Mouse (Mus musculus) spleen, adult 18-20 months (tissue): Measurements from ENCODE around the gene Il20rb.

Experiments used
- DNase-seq, 2 experiments: peaks; one replicate each; pipeline ENCODE4 v3.0.0; 2022; ENCODE audit warnings: mixed read lengths in 2 of 2

Gene Il20rb

DNA sequence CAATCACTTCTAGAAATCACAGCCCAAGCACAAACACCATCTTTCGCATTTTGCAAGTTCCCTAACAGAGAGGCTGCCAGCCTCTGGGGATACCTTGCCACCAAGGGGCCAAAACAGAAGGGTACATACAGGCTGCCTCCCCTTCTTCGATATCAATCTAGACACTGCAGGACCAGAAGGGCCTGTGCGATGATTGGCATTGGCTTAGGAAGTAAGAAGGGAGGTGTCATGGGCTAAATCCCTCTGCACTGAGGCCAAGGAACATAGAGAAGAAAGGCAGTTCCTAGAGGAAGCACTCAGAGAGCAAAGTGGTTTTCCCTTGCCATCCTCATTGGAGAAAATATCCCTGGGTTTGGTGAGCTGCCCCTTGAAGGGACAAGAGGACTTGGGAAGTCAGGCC lies 16.9 kb downstream of the Il20rb start:
- DNase-seq: no peak

DNA sequence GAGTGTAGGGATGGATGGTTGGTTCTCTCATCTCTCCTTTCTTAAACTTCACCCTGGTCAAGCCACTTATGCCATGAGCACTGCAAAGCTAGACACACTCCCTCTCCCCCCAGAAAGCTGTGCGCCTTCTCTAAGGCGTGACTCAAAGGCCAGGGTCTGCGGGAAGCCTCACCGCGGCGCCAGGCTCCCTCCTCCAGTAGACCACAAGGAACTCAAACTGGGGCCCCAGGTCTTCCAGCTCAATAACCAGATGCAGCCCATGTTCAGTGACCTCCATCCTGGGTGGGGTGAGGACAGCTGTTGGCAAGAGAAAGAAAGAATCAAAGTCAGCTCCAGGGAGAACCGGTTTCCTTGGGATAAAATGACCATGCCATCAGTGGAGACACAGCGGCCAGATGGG lies 18.4 kb downstream of the Il20rb start:
- no peak for DNase-seq

DNA sequence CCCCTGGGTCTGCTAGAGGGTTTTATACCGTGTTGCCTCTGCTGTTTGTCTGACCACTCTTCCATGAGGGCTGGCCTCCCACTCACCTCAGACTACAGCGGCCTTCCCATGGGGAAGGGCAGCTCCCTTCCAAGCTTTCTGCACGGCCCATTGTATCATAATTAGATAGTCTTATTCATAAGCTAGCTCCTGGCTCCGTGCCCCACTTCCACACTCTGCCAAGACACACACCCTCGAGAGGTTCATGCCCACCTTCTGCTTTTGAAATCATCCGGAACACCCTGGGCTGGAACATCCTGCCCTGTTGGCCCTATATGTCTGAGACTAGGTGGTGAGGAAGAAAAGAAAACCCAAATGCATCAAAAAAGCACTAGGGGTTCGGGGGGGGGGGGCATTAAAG lies 18.9 kb downstream of the Il20rb start:
- DNase-seq: no peak

DNA sequence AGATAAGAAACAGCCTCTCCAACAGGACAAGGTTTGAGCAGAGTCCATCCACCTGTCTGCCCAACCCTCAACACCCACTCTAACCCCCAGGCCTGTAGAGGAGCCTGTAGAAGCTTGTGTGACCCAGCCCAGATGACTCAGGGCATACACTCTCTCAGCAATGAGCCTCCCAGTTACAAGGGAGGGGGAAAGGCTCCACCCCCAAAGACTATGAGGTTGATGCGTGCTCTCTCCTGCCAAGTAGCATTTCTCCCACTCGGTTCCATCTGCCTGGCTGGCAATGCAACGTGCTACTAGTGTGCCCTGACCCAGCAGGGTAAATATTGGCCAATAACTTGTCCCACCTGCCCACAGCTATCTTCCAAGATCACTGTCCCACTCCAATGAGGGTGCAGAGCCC lies 19.8 kb downstream of the Il20rb start:
- no peak for DNase-seq

DNA sequence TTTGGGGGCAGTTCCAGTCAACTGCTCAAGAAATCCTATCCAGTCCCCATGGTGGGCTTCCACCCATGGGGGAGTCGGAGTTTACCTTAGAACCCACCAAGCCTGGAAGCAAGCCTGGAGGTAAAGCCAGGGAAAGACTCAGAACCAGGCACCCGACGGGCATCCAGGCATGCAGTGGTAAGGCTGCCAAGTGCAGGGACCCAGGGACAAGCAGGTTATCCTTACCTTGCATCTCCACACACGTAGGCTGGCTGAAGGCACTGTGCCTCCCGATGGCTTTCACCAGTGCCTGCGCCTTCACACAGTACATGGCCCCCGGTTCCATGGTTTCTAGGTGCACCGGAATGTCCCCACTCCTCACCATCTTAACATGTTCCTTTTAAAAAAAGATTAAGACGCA lies 20.6 kb downstream of the Il20rb start:
- DNase-seq: no peak

DNA sequence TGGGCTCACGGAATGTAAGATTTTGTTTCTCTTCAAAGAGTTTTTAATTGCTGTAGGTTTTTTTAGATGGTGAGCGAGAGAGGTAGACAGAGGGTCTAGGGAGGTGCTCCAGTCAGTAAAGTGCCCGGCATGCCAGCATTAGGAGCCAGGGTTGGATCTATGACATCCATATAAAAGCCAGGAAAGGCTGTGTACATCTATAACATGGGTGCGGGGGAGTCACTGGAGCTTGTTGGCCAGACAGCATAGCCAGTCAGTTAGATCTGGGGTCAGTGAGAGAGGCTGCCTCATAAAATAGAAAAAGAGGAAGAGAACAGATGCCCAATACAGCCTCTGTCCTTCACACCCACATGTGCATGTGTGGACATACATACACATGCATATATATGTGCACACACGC lies 21.2 kb downstream of the Il20rb start:
- no peak for DNase-seq

DNA sequence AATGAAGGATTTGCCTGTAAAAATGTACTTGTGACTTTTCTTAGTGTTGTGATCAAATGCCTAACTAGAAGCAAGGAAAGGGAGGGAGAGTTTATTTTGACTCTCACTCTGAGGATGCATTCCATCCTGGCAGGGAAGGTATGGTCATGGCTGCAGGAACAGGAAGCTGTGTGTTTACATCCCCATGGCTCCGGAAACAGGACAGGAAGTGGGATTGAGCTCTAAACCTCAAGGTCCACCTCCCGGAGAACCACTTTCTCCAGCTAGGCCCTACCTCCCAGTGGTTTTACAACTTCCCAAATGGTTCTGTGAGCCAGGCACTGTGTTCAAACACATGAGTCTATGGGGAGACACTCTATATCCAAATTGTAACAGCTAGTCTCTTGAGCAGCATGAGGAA lies 22.8 kb downstream of the Il20rb start:
- no peak for DNase-seq

DNA sequence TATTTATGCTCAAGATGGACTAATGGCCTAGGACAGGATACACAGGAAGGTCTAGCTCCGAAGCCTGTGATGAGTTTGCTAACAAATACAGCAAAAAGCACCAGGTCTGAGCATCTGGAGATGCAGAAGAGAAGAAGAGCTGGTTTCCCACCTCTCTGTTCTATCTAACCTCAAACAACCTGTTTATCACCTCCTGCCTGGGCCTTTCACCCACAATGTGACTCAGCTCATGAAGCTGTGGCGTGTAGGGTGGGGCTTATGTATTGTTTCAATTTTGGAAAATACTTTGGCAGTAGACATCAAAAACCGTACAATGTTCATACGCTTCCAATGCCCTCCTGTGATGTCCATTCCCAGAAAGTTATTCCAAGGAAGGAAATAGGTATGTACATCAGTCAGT lies 24.5 kb downstream of the Il20rb start:
- DNase-seq: no peak

DNA sequence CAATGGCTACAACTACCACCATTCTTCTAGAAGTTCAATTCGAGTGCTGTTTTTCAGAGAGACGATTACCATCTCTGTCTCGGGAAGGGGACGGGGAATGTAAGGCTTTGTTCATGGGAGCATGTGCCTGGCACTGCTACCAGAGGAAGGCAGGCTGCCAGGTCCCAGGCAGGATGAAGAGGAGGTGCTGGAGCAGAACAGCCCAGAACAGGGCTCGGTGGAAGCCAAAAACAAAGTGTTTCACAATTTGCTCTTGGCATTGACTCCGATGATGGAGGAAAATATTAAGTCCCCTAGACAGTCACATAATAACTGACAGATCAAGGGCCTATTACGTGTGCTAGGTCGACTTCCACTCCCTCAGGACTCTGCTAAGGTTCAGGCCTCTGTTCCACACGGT lies 24.9 kb downstream of the Il20rb start:
- no peak for DNase-seq

DNA sequence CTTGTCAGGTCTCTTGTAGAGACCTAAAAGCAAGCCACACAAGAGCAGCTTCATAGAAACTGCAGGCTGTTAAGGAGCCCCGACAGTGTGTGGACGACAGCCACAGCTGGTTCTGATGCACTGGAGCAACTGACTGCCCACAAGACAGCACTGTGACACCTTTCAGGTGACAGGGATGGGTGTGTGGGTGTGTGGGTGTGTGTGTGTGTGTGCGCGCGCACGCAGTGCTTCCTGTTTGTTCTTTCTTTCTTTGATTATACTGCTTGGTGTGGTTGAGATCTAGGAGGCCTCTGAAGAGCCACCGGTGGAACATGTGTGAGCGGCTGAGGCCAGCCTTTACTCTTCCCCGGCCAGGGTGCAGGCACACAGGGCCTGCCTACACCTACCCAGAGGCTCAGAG lies 26.4 kb downstream of the Il20rb start:
- no peak for DNase-seq

DNA sequence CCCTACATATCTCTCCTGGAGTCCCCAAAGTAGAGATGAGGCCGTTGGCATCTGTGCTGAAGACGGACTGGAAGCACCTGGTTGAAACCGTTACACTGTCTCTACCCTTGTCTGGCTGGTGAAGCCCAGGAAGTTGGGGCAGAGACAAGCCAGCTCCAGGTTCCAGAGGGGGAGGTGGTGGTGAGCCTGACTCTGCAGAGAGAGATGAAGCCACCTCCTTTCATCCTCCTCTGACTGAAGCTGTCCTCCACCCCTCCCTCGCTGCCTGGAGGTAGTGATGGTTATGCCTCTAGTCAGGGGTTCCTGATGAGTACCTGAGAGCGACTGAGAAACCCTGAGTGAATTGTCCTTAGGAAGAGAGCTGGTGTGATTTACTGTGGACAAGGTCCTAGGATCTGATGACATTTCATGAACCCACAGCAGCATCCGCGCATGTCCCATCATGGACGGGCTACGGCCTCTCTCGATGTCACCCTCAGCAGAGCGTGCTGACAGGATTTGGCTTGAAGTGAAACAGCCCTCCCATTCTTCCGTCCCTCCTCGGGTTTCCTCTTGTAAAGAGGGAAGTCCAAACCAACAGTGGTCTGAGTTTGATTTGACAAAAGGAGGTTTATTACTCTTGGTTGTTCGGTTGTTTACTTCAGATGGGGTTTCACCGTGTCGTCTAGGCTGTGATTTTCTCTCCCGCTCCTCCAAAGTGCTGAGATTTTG lies 28.5 kb downstream of the Il20rb start:
- no peak for DNase-seq

DNA sequence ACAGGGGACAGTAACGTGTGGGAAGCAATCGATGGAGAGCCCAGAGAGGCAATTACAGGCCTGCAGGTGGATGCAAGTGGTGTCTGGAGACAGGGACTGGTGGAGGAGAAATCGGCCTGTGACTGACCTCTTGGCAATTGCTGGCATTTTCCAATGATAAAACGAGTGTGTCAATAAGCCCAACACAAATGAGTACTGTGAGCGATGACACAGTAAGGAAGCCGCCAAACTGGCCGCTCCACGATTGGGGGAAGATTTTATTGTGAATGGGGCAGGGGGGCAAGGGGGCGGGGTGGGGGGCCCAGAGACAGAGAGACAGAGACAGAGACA lies 32.0 kb downstream of the Il20rb start:
- DNase-seq: no peak

DNA sequence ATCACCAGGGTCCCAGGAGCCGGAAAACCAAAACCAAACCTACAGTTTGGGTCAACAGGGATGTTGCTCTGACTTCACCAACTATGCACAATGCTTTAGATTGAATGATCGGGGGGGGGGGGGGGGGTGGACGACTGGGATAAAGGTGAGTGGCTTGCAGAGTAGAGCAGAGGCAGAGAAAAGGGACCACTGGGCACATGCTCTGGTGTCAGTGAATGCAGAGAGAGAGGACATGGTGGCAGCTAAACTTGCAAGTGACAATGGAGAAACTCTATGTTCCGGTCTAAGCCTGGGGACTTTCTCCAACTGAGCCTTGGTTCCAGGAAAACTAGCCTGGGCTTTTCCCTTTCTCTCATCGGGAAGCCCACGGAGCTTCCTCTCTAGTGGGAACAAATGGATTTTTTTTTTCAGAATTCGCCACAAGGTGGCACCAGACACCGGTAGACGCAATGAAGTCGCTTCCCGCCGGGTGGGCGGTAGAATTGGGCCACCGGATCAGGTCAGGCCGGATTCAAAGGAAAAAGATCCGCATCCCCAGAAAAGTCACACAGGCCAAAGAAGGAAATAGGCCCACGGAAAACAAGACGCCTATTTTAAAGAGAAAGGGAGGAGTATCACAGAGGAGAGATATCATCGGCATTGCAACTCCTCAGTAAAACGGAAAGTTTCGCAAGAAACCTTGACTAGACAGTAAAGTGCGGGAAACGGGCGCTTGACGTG lies 32.5 kb downstream of the Il20rb start:
- DNase-seq: peak; percentile 27 to 71

DNA sequence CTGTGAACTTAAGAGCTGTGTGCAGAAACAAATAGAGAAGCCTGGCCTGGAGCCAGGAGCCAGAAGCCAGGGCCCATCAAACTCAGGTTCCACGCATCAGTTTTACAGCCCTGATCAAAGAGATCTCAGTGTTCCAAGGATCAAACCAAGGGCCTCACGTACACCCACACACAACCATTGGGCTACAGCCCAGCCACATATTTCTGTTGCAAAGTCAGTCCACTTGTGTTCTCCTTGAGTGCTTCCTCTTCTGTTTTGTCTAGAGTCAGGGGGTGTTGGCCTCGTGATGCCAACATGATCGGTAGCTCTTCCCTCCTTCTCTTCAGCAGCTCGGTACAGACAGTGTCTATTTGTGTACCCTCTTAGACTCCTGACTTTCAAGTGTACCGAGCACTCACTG lies 34.2 kb downstream of the Il20rb start:
- no peak for DNase-seq

DNA sequence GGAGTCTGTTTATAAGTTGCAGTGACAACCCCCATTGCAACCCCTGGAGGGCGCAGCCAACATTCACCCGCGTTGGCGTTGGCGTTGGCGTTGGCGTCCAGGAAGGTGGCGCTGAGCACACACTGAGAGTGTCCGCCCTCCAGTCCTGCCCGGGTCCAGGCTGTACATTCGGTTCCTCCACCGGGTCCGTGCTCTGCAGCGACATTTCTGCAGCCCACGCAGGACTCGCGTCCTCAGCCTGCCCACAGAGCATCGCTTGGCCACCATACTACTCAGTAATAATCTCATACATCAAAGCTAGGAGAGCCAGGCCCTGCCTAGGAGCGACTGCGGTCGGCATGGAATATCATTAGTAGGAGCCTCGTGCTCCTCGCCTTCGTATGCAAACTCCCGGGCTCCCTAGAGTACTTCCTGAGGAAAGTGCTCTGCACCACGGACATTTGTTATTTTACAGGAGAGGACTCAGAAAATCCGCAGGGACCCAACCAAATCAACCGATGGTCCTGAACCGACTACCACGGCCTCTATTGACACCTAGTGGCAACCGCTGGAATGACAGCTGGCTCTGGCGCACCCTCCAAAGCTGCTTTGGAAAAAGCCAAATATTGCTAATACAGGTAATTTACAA lies 40.4 kb downstream of the Il20rb start:
- peak; percentile 32 to 73 for DNase-seq

DNA sequence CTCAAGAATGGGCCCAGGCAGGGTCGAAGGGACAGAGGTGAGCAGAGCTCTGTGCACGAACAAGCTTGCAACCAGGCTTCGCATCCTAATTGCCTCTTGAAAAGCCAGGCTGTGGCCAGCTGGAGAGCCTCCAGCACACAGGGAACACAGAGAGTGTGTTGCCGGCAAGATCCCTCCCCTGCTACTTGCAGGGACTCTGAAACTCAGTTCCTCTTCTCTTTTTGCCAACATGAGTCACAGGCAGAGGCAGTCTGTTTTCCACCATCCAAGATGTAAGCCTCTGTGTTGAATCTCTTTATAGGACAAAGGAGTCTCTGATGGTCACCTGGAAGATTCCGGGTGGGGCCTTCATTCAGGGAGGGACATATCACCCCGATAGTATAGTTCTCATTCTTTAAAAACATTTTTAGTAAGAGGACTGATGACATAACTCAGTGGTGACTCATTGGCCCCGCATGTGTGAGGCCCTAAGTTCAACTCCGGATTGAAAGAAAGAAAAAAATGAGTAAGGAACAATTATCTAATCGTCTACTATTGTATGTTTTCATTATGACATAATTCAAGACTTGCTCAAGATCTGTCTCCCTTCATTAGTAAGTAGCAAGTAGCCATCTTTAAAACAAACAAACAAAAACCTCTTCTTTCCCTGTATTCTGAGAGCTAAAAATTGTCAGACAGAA lies 46.3 kb downstream of the Il20rb start:
- DNase-seq: no peak

DNA sequence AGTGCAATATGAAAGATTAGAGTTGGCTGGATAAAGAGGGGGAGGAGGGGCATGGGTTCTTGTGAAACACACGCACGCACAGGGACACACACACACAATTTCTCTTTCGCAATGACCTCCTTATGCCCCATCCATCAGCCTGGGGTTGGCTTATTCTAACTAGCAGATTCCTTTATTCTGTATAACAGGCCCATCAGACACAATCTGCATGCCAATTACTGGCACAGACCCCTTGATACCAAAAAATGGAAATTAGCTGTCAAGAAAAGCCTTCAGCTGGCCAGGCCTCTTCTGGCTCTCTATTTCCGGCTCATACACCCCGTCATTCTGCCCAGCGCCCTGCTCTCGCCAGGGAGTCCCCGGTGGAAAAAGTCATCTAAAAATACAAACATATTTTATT lies 47.1 kb downstream of the Il20rb start:
- DNase-seq: no peak

DNA sequence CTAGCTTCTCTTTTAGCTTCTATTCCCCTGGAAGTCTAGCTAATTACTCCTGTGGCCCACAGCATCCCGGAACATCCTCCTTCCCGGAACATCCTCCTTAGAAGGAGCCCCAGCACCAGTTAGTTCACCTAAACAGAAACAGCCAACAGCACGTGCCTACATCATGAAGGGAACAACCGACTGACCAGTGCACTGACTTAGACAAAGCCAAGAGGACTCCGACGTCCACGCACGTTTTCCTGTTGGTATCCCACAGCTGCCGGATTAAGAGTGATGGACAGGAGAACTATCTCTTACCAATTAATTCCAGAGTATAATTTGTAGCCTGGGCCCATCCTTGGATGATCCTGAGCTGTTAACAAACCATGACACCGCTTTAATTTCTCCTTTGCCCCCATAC lies 47.6 kb downstream of the Il20rb start:
- no peak for DNase-seq

DNA sequence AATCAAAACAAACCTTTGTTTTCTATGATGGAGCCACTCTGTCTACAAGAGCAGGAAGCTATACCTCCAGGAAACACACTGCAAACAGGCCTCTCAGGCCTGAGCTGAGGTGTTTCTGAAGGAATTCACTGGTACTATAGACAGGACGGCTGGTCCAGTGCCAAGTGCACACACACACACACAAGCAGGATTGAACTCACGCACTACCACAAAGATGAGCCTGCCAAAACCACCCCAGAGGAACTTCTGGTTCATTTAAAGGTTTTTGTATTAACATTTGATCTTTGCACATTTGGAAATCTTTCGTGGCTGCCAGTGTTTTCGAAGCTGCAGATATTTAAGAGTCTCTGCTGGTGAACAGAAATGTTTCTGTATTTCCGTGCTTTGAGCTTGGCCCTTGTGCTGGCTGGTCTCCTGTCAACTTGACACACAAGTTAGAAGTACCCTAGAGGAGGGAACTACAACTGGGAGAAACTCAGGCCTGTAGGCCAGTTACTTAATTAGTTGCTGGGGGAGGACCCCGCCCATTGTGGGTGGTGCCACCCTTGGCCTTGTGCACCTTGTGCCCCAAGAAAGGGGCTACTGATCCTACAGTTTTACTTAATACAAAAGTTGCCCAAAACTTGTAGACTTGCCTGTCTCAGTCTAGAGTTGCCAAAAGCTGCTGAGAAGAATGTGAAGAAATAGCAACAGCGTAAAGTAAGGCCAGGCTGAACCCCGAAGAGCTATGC lies 49.6 kb downstream of the Il20rb start:
- DNase-seq: no peak

DNA sequence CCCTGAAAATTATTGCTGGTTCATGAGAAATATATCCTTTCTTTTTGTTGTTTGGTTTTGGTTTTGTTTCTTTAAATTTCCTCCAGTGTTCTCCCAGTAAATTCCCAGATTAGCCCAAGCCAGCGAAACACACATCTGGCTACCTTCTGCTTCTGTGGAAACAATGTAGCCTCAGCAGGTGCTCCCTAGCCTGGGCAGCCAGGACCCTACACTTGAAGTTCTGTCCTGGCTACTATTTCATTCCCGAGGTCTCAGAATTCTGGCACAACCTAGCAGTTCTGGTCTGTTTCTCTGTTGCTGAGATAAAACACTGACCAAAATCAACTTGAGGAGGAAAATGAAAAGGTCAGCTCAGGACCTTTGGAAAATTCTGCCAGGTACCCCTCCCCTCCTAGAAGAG lies 55.2 kb downstream of the Il20rb start:
- DNase-seq: no peak

DNA sequence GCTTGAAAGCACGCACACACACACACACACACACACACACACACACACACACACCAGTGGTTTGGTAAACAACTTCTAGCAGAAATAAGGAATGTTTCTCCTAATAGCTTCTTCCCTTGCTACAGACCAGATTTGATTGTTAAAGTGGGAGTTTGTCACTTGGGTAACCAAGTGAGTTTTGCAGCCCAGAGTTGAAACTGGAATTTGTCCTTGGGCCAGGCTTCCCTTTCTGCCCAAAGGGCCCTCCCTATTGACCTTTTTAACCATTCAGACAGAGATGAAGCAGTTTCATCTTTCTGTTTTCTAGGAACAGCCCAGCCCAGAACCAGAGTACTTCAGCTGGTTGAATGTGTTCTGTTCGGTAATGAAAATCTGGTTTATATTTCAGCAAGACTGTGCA lies 55.7 kb downstream of the Il20rb start:
- DNase-seq: no peak

DNA sequence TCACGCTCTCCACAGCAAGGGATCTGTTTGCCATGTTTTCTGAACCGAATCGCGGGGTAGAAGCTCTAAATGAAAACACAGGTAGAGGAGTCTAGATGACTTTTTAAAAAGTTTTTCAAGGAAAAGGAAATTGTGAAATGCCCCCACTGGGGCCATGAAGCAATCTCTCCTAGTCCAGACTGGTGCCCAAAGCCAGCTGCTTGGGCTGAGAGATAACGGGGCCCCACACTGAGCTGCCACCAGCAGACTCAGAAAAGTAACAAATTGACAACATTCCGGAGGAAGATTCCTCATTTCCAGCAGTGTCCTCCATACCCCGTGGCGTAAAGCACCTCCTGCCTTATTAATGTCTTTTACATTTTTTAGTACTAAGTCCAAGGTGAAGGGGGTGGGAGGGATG lies 66.9 kb downstream of the Il20rb start:
- no peak for DNase-seq

DNA sequence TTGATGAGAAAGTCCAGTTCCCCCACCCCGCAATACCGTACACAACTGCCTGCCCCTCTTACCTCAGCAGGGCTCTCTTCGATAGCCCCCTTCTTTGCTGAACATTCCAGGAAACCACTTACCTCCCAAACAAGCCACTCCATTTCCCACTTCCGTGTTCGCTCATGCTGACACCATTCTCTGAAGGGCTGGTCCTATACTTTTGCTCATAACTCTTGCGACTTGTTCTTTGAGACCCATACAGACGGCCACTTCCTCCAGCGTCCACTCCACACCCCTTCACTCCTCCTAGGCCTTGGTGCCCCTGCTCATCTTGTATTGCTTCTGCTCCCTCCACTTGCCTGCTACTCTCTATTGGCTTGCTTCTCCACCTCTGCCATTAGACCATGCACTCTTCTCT lies 67.5 kb downstream of the Il20rb start:
- no peak for DNase-seq
